Mouse (Mus musculus) Muller cell, postnatal 12 days (primary cell): ENCODE data around the gene Mien1.
A peak's percentile ranks its signal among the peaks of the same experiment; 100 is the strongest.

Experiments
- DNase-seq: peaks from one replicate; pipeline ENCODE4 v3.0.0-alpha.2; 2015; ENCODE audit errors: inconsistent ontology term

The Mien1 gene

DNA sequence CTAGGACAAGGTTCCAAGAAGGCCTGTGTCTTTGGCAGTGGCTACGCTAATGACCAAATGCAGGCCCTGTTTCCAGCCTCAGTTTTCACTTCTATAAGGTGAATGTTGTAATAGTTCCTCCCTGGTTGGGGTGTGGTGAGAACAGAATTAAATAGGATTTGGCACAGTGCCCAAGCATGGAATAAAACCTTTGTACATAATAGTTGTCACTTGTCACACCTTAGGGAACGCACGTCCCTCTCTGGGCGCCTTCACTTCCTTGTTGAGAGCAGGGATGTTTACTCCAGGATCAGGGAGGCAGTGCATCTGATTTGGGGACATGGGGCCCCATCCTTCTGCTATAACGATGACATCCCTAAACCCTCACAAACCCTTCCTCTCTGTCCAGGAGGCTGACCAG, 10.4 kb downstream of the Mien1 start:
- DNase-seq: no peak

GRCm38 (mm10) chr11:98426592-98426991, 12.2 kb downstream of the Mien1 start:
- no peak for DNase-seq

DNA sequence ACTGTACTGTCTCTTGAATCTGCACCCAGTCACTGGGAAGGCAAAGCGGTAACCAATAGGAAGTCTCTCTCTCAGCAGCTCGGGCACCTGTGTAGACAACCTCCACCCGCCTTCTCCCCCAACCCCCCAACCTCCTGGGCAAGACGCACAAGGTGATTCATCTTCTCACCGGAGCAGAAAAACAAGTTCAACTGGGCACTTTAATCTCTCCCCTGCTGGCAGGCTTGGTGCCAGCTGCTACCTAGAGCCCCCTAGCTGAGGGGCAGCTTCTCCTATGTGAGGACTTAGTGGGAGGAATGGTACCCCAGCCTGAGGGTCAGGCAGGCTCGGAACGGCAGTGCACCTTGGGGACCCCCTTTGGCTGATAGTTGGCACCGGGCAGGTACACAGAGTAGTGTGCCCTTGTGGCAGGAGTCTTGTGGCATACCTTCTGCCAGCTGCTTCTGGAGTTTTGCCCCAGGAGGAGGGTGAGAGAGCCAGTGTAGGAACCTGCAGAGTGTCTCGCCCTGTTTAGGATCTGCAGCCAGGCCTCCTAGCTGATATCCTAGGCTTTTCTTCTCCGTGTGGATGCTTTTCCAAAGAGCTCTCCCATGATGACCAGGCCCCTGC, 19.7 kb downstream of the Mien1 start:
- DNase-seq: no peak

GRCm38 (mm10) chr11:98418273-98418672, 20.5 kb downstream of the Mien1 start:
- no peak for DNase-seq

DNA sequence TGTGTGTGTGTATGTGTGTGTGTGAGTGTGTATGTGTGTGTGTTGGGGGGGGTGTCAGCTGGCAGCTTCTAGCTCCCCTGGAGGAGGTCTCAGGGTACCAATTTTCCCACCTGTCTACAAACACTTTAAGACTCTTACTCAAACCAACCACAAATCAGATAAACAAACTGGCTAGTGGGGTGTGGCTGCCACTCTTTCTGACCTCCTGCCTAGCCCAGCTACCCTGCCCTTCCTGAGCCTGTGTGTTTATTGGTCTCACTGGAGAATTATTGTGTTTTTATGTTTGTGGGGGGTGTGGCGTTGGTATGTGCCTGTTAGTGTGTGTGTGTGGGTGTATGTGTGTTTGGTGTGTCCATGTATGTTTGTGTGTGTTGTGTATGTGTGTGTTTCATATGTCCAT, 21.7 kb downstream of the Mien1 start:
- DNase-seq: no peak

DNA sequence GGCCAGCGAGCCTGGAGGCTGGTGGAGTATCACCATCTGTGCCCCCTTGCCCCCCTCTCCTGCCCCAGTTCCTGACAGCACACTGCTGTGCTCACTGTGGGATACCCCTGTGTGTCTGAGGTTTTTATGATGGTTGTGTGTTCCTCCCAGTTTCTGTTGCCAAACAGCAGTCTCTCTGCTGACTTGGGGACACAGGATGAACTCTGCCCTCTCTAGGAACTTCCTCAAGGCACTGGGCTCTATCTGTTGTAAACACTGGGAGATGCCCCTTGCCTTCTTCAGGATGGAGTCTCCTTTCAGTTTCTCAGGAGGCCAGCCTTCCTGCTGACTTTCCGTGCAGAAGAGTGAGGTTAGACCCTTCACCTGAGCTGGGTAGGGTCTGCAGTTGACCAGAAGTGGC, 24.6 kb downstream of the Mien1 start:
- DNase-seq: no peak

- peak; percentile 59 for DNase-seq
These were observed 25.1 kb downstream of the Mien1 start for GRCm38 (mm10) chr11:98413731-98414130.

DNA sequence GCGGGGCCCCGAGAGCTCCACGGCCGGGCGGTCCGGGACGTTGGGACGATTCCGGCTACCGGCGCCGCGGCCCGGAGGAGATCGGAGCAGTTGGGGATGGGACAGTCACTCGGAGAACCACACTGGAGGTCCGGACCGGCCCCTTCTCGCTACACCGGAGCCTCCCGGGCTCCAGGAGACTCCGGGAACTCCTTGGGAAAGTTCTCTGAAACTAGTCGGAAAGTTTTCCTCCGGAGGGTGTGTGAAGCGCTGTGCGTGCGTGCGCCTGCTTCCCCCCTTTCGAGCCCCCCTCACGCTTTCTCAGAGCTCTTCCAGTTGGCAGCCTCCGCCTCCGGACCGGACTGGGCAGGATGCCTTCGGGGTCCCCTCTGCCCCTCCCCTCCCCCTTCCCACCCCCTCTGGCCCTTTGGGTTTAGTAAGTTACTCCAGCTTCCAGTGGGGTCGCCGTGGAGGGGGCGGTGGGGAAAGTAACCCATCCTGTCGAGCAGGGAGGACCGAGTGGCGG, 25.9 kb downstream of the Mien1 start:
- DNase-seq: peak; percentile 49

DNA sequence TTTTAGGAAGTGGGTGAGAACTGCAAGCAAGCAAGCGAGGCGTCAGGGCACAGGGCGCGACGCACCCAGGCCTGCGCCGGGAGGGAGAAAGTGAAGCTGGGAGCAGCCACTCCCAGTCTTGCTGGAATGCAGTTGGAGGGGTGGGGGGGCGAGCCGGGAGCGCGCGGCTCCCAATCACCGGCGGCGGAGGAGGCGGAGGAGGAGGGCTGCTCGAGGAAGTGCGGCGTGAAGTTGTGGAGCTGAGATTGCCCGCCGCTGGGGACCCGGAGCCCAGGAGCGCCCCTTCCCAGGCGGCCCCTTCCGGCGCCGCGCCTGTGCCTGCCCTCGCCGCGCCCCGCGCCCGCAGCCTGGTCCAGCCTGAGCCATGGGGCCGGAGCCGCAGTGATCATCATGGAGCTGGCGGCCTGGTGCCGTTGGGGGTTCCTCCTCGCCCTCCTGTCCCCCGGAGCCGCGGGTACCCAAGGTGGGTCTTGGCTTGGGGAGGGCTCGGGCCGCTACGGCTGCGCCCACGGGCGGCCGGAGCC, 26.5 kb downstream of the Mien1 start, which contains the start of gene Erbb2:
Gene Erbb2 (plus strand): TSS at position 198 of the 524 bp plus-strand sequence.
- peak; percentile 95 for DNase-seq

DNA sequence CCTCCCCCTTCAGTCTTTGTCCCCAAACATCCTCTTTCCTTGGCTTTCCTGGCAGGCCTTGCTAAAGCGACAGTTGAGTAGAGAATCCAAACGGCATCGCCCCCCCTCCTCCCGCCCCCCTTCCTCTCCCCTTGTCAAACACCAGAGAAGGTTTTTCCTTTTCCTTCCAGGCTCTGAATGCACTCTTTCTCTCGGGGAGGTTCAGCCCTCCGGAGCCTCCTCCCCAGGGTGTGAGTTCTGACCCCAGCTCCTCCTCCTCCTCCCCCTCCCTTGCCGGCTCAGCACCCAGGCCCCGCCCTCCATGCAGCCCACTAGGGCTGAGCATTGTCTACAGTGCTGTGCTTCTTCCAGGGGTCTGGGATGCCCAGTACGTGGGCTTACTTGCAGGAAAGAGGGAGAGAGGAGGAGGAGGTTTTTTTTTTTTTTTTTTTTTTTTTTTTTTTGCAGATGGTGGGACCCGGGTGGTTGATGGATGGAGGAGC, 29.4 kb downstream of the Mien1 start:
- DNase-seq: no peak

GRCm38 (mm10) chr11:98408872-98409271, 29.9 kb downstream of the Mien1 start:
- DNase-seq: no peak

- no peak for DNase-seq
These were observed 32.2 kb downstream of the Mien1 start for GRCm38 (mm10) chr11:98406621-98407020.

- DNase-seq: no peak
These were observed 38.0 kb downstream of the Mien1 start for GRCm38 (mm10) chr11:98400816-98401215.

GRCm38 (mm10) chr11:98400161-98400726, 38.5 kb downstream of the Mien1 start, which contains the start of gene Pgap3:
Gene Pgap3 (minus strand): TSS chr11:98400490.
- DNase-seq: peak; percentile 94

GRCm38 (mm10) chr11:98397946-98398345, 40.8 kb downstream of the Mien1 start:
- no peak for DNase-seq

GRCm38 (mm10) chr11:98395041-98395440, 43.8 kb downstream of the Mien1 start:
- DNase-seq: no peak

- no peak for DNase-seq
These were observed 44.5 kb downstream of the Mien1 start for GRCm38 (mm10) chr11:98394301-98394700.

DNA sequence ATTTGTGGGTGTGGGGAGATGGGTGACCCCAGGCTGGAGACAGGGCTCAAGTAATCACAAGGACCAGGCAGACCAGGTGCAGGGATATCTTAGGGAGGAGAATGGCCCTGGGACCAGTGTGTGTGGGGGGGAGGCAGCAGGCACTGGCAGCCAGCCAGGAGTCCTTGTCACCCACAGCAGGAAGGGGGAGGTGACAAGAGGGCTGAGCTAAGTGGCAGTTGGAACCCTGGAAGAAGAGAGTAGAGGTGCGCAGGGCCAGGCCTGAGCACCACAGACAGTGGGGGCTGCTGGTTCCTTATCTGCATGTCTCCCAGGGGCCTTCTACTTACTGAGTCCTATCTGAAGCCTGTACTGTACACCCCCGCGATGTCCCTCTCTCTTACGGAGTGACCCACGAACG, 45.5 kb downstream of the Mien1 start:
- no peak for DNase-seq

GRCm38 (mm10) chr11:98392645-98393044, 46.1 kb downstream of the Mien1 start:
- DNase-seq: no peak

- DNase-seq: no peak
These were observed 46.8 kb downstream of the Mien1 start for GRCm38 (mm10) chr11:98392034-98392433.

DNA sequence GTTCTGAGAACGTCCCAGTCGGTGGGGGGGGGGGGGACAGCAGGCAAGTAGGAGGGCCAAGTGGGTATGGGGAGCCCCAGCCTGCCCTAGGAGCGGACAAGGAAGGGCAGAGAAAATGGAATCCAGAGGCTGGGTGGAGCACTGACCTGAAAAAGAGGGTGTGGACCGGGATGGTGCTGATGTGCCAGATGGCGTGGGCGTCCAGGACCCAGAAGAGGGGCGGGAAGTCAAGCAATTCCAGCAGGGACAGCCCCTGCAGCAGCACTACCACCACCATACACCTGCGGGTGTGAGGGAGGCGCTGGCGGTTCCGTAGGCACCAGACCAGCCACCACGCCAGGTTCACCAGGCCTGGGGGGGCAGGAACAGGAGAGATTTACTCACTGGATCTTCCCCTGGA, 48.6 kb downstream of the Mien1 start:
- no peak for DNase-seq

DNA sequence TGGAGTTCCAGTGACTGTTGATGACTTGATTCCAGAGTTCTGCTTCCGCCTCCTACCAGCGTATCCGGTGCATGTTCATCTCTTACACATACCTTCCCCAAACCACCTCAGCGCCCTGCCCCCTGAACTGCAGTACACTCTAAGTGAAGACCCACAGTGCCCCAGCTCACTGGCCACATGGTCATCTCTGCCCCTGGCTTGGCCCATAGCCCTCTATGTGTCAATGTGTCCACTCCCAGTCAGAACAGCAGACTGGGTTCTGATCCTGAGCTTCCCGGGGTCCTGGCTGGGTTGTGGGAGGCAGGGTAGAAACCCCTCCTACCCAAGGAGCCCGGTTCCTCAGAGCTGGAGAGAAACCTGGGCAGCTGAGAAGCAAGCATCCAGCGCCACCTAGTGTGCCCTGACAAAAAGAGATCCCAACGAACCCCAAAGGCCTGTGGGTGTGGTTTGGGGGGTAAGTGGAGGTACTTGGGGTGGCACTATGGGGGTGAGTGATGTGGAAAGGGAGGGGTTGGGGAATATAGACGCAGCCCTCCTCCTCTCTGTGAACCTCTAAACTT, 49.5 kb downstream of the Mien1 start:
- DNase-seq: no peak

DNA sequence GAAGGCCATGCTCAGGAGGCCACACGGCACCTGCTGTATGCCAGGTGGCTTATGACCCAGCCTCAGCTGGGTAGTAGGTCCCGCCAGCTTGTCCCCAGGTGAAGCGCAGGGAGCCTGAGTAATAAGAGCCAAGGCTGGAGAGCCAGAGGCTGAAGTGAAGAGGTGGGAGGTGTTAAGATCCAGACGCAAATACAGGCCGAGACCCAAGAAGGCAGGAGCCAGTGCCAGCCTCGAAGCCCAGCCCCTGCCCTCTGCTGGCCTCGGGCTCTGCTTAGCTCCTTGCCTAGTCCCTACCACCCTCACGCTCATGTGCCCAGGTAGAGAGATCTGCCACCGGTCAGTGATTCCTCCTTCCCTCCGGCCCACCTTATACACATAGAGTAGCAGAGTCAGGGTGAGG, 50.5 kb downstream of the Mien1 start:
- no peak for DNase-seq
